Mouse (Mus musculus) ES-E14 (cell line): Measurements from ENCODE around the gene Stxbp1.

Experiments
- CHD2 ChIP-seq: IDR thresholded peaks from 2 replicates; pipeline ENCODE4 v1.6.1; 2014; ENCODE audit warnings: mild to moderate bottlenecking, low read depth, low read length, inconsistent platforms
- HCFC1 ChIP-seq: IDR thresholded peaks from 2 replicates; pipeline ENCODE4 v1.6.1; 2012; ENCODE audit warnings: low read length, inconsistent platforms, borderline replicate concordance; ENCODE audit not compliant: insufficient read depth
- ZC3H11A ChIP-seq: IDR thresholded peaks from 2 replicates; pipeline ENCODE4 v1.6.1; 2012; ENCODE audit warnings: low read depth, mild to moderate bottlenecking, inconsistent platforms, low read length, borderline replicate concordance

DNA sequence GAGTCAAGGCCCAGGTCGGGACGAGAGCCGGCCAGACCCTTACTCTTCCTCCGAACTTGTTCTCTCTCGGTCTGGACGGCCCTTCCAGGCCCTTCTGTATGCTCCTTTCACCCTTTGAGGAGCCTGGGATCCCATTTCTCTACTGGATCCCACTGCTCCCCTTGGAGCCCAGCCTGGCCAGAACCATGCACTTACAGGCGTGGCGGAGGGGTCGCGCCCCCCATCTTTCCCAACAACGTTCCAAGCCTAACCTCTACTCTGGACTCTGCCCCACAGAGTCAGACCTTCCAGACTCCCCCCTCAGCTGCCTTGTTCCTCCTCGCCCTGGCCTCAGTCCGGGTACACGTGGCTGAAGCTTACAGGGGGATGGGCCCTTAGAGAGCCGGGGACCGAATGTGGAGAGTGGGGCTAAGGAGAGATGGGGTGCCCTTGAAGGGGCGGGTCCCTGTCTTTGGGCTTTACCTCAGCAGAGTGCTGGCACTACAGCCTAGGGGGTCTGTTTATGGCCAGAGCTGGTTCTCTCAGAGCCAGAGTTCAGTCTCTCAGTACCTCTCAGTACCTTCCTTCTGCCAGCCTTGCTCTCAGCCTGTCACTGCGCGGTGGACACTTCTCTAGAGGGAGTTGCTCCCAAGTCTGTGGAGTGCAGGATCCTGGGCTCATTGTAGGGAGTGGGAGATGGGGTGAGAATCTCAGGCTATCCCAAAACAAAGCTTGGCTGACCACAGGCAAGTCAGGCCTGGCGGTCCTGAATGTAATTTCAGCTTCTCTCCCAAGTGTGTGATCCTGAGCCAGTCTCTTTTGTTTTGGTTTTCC lies 29.7 kb upstream of the Stxbp1 start:
- TF ChIP-seq HCFC1: no peak
- TF ChIP-seq ZC3H11A: no peak
- no peak for TF ChIP-seq CHD2
